Mouse (Mus musculus): ENCODE measurements around the gene Prkca. TPM values are rescaled to one million over a fixed set of nuclear protein-coding genes. Genes with fewer than 3 reads are reported as not detected.

Prkca gene
- polyA plus RNA-seq, 1 experiment from 2014 or later: 12.6 TPM

DNA sequence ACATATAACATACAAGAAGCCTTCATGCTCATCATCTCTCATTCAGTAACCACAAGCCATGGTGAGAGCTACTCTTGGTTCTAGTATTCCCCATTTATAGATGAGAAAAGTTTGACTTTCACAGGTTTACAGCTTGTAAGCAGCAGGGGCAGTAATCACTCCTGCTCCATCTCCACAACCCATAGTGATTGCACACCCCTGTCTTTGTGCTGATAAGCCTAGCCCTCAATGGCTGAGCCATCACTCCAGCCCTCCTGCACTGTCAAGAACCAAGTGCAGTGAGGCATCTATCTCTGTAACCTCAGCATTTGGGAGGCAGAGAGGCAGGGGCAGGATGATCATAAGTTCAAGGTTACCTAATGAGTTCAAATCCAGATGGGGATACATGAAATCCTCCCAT, 48.4 kb downstream of the Prkca start:
- Histone ChIP-seq H3K9me3 (ENCODE audit: control insufficient read depth, low read length) (no peaks in the 10 kb centered on the region), H3K4me2 (ENCODE audit: low read depth, low read length) (no peak overlapping the region), H3K36me3 (ENCODE audit: control insufficient read depth, insufficient read depth, low read length) (no peaks in the 10 kb centered on the region), H3K9ac (replicated peaks; ENCODE audit: low read depth, low read length) (no peak overlapping the region), H3K27ac (ENCODE audit: low read depth, low read length) (no peak overlapping the region), H3K4me3 (ENCODE audit: low read depth, low read length) (no peak overlapping the region), H3K27me3 (ENCODE audit: control insufficient read depth, insufficient read depth, low read length) (no peaks in the 10 kb centered on the region), H3K4me1 (ENCODE audit: control insufficient read depth, insufficient read depth, low read length) (no peaks in the 10 kb centered on the region)
- no peak for ATAC-seq (ENCODE audit: low read depth)

DNA sequence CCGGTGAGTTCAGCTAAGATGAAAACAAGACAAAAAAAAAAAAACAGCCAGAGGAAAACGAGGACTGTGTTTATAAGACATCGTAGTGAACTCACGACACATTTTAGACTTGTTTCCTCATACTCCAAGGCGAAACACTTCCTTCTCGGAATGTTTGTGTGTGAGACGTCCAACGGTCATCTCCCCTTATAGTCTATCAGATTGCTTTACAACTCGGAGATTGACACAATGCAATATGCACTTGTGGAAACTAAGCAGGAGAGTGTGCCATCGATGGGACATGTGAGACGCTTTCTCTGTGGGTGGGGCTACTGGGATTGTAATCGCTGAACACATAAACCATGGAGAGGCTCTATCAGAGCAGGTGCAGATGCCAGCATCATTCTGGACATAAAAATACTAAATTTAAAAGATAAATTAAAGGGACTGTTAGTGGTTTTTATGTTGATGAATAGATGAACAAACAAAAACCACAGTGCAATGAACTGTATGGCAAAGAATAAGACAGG, 49.4 kb downstream of the Prkca start:
- H3K36me3 ChIP-seq (ENCODE audit: control insufficient read depth, insufficient read depth, low read length): no peaks in the 10 kb centered on the region
- no peaks in the 10 kb centered on the region for H3K9me3 ChIP-seq (ENCODE audit: control insufficient read depth, low read length)
- H3K4me2 ChIP-seq (ENCODE audit: low read depth, low read length): no peak overlapping the region
- H3K27me3 ChIP-seq (ENCODE audit: control insufficient read depth, insufficient read depth, low read length): no peaks in the 10 kb centered on the region
- H3K9ac ChIP-seq (replicated peaks; ENCODE audit: low read depth, low read length): no peak overlapping the region
- no peak overlapping the region for H3K4me3 ChIP-seq (ENCODE audit: low read depth, low read length)
- WGBS: 90% methylated on average over 12 of the region's 12 CpGs
- ATAC-seq (ENCODE audit: low read depth): no peak
- no peaks in the 10 kb centered on the region for H3K4me1 ChIP-seq (ENCODE audit: control insufficient read depth, insufficient read depth, low read length)
- H3K27ac ChIP-seq (ENCODE audit: low read depth, low read length): no peak overlapping the region

DNA sequence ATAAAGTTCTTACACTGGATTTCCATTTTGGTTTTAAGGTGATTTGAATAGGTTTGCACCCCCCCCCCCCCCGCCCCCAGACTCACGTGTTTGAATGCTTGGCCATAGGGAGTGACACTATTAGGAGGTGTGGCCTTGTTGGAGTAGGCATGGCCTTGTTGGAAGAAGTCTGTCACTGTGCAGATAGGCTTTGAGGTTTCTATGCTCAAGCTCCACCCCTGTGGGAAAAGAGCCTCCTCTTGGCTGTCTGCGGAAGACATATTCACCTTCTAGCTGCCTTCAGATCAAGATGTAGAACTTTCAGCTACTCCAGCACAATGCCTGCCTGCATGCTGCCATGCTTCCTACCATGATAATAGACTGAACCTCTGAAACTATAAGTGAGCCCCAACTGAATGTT, 49.9 kb downstream of the Prkca start:
- no peaks in the 10 kb centered on the region for H3K4me1 ChIP-seq (ENCODE audit: control insufficient read depth, insufficient read depth, low read length)
- ATAC-seq (ENCODE audit: low read depth): no peak
- no peak overlapping the region for H3K4me3 ChIP-seq (ENCODE audit: low read depth, low read length)
- H3K9ac ChIP-seq (replicated peaks; ENCODE audit: low read depth, low read length): no peak overlapping the region
- no peaks in the 10 kb centered on the region for H3K9me3 ChIP-seq (ENCODE audit: control insufficient read depth, low read length)
- H3K36me3 ChIP-seq (ENCODE audit: control insufficient read depth, insufficient read depth, low read length): no peaks in the 10 kb centered on the region
- H3K27ac ChIP-seq (ENCODE audit: low read depth, low read length): no peak overlapping the region
- H3K4me2 ChIP-seq (ENCODE audit: low read depth, low read length): no peak overlapping the region
- WGBS: 75% methylated on average over 3 of the region's 3 CpGs
- H3K27me3 ChIP-seq (ENCODE audit: control insufficient read depth, insufficient read depth, low read length): no peaks in the 10 kb centered on the region

DNA sequence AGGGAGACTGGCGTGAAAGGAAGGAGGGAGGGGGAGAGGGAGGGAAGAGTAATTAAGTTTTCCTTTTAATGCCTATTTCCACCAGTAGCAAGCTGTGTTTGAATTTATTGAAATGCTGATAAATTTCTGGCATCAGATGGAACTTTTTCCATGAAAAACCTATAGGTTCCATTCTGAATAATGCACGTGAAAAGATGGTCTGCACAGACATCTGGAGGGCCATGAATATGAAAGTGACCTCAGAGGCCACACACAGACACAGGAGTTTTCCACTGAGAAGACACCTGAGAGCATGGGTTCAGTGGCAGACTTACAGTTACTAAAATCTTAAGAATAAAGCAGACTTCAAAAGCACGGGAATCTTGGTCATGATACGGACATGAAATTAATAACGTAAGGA, 54.5 kb downstream of the Prkca start:
- Histone ChIP-seq H3K4me3 (ENCODE audit: low read depth, low read length) (no peak overlapping the region), H3K9me3 (ENCODE audit: control insufficient read depth, low read length) (no peaks in the 10 kb centered on the region), H3K9ac (replicated peaks; ENCODE audit: low read depth, low read length) (no peak overlapping the region), H3K27me3 (ENCODE audit: control insufficient read depth, insufficient read depth, low read length) (no peaks in the 10 kb centered on the region), H3K4me1 (ENCODE audit: control insufficient read depth, insufficient read depth, low read length) (no peaks in the 10 kb centered on the region; the same call in 1 of the 2 replicates), H3K36me3 (ENCODE audit: control insufficient read depth, insufficient read depth, low read length) (no peaks in the 10 kb centered on the region), H3K27ac (ENCODE audit: low read depth, low read length) (no peak overlapping the region), H3K4me2 (ENCODE audit: low read depth, low read length) (no peak overlapping the region)
- ATAC-seq (ENCODE audit: low read depth): no peak
- WGBS: 92% methylated on average over 5 of the region's 5 CpGs

DNA sequence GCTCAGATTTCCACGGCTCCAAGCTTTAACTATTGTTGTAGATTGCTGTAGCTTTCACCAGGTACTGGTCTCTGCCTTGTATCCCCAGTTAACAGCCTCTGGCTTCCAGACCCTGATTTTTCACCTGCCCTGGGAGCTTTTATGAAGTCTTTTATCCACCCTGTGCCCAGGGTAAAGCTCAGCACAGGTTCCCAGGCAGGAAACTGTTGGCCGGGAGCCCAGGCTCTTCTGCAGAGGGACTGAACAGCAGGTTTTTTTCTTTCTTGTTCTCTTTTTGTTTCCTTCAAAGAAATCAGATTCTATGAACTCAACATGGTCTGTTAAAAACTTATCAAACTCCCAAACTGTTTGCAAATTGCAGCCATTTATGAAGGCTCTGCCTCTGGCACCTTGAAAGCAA, 56.4 kb downstream of the Prkca start:
- WGBS: 61% methylated on average over 2 of the region's 2 CpGs
- ATAC-seq (ENCODE audit: low read depth): no peak
- Histone ChIP-seq H3K4me2 (ENCODE audit: low read depth, low read length) (no peak overlapping the region), H3K9ac (replicated peaks; ENCODE audit: low read depth, low read length) (no peak overlapping the region), H3K4me3 (ENCODE audit: low read depth, low read length) (no peak overlapping the region), H3K27ac (ENCODE audit: low read depth, low read length) (no peak overlapping the region), H3K27me3 (ENCODE audit: control insufficient read depth, insufficient read depth, low read length) (no peaks in the 10 kb centered on the region), H3K9me3 (ENCODE audit: control insufficient read depth, low read length) (no peaks in the 10 kb centered on the region), H3K36me3 (ENCODE audit: control insufficient read depth, insufficient read depth, low read length) (no peaks in the 10 kb centered on the region), H3K4me1 (ENCODE audit: control insufficient read depth, insufficient read depth, low read length) (no peaks in the 10 kb centered on the region; the same call in 1 of the 2 replicates)

DNA sequence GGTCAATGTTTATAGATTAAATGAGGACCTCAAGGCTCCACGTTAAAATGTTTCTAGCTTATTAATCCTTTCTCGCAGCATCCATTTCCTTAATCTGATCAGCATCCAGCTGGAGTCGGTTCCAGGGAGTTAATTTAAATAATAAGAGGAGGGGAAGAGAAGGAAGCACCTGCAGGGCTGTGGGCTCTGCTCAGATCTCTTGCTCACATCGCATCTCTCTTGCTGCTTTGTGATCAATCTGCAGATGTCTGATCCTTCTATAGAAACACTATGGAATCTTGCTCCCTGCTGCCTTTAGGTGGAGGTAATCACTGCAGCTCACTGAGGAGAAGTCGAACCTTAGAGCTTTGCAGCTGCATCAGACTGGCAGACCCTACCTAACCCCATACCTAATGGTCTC, 58.7 kb downstream of the Prkca start:
- Histone ChIP-seq H3K4me2 (ENCODE audit: low read depth, low read length) (no peak overlapping the region), H3K27me3 (ENCODE audit: control insufficient read depth, insufficient read depth, low read length) (no peaks in the 10 kb centered on the region), H3K36me3 (ENCODE audit: control insufficient read depth, insufficient read depth, low read length) (no peaks in the 10 kb centered on the region), H3K4me1 (ENCODE audit: control insufficient read depth, insufficient read depth, low read length) (no peaks in the 10 kb centered on the region; the same call in 1 of the 2 replicates), H3K27ac (ENCODE audit: low read depth, low read length) (no peak overlapping the region), H3K9me3 (ENCODE audit: control insufficient read depth, low read length) (no peaks in the 10 kb centered on the region), H3K4me3 (ENCODE audit: low read depth, low read length) (no peak overlapping the region), H3K9ac (replicated peaks; ENCODE audit: low read depth, low read length) (no peak overlapping the region)
- ATAC-seq (ENCODE audit: low read depth): no peak
- 32% methylated on average over 5 of the region's 5 CpGs for WGBS

DNA sequence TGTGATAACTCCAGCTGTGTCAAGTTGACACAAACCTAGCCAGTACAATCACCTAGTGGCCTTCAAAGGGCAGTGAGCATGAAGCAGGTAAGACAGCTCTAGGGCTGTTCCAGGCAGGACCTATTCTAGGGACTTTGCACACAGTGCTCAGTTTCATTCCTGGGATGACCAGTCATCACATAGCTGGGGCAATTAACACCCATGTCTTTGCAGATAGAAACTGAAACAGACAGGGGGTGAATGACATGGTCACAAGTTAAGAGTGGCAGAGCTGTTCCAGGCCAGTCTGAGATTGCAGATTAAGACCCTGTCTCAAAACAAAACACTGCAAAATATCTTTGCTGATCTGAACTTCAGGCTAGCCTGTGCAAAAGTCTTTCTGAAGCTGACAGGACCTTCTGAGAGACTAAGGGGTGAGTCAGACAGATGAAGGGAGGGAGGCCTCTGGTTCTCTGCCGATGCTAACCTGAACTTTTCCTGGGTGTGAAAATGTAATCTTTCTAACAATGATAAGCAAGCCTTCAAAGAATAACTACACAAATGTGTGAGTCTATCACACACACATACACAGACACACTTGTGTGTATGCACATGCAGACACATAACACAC, 60.8 kb downstream of the Prkca start:
- Histone ChIP-seq H3K4me3 (ENCODE audit: low read depth, low read length) (no peak overlapping the region), H3K27me3 (ENCODE audit: control insufficient read depth, insufficient read depth, low read length) (no peaks in the 10 kb centered on the region), H3K4me1 (ENCODE audit: control insufficient read depth, insufficient read depth, low read length) (no peaks in the 10 kb centered on the region; the same call in 1 of the 2 replicates), H3K9ac (replicated peaks; ENCODE audit: low read depth, low read length) (no peak overlapping the region), H3K36me3 (ENCODE audit: control insufficient read depth, insufficient read depth, low read length) (no peaks in the 10 kb centered on the region), H3K27ac (ENCODE audit: low read depth, low read length) (no peak overlapping the region), H3K4me2 (ENCODE audit: low read depth, low read length) (no peak overlapping the region), H3K9me3 (ENCODE audit: control insufficient read depth, low read length) (no peaks in the 10 kb centered on the region)
- WGBS: 72% methylated on average over 1 of the region's 1 CpGs
- no peak for ATAC-seq (ENCODE audit: low read depth)

DNA sequence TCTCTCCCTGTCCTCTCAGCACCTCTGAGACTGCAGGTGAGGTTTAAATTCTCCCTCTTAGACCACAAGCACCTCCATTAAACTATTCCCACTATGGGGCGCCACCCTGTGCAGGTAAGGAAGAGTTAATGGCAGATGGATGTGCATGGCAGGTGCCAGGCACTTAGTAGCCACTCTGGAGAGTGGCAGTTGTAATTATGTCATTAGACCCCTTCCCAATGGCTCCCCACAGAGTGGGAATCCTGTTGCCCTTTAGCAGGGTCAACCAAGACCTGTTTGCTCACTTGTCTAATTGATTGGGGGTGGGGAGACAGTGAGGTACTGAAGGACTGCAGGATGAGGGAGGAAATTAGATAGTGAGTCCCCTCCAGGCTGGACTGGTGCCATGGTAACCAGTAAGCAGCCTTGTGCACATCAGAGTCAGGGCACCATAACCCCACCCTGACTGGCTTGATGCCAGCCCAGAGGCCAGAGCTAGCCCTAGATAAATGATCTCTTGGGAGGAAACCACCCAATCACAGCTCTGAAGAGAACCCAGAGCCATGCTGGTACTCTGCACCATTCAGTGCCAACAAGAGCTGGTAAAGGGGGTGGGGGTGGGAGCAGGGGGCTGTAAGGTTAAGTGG, 63.9 kb downstream of the Prkca start:
- Histone ChIP-seq H3K27ac (ENCODE audit: low read depth, low read length) (no peak overlapping the region), H3K27me3 (ENCODE audit: control insufficient read depth, insufficient read depth, low read length) (no peaks in the 10 kb centered on the region), H3K4me1 (ENCODE audit: control insufficient read depth, insufficient read depth, low read length) (no peaks in the 10 kb centered on the region), H3K4me3 (ENCODE audit: low read depth, low read length) (no peak overlapping the region), H3K9ac (replicated peaks; ENCODE audit: low read depth, low read length) (no peak overlapping the region), H3K9me3 (ENCODE audit: control insufficient read depth, low read length) (no peaks in the 10 kb centered on the region), H3K4me2 (ENCODE audit: low read depth, low read length) (no peak overlapping the region), H3K36me3 (ENCODE audit: control insufficient read depth, insufficient read depth, low read length) (no peaks in the 10 kb centered on the region)
- no peak; the same call in 1 of the 2 replicates for ATAC-seq (ENCODE audit: low read depth)
- 76% methylated on average over 1 of the region's 1 CpGs for WGBS

DNA sequence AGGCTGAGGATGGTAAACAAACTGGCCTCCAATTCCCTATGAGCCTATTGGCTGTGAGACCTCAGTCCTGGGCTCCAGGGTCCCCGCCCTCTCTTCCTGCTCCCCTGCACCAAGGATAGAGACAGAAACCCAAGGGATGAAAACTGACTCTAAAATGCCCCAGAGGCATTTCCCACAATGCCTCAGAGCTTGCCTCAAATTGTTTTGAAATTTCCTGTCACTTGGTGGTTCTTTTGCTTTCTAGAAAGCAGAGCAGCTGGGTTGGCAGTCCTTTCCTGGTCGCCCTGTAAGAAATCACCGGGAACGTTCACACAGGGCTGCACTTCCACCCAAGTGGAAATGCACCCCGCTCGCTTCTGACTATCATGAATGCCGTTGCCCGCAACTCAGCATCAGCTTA, 66.6 kb downstream of the Prkca start:
- H3K27ac ChIP-seq (ENCODE audit: low read depth, low read length): no peak overlapping the region
- H3K4me1 ChIP-seq (ENCODE audit: control insufficient read depth, insufficient read depth, low read length): no peaks in the 10 kb centered on the region
- H3K9me3 ChIP-seq (ENCODE audit: control insufficient read depth, low read length): no peaks in the 10 kb centered on the region
- no peak for ATAC-seq (ENCODE audit: low read depth)
- H3K27me3 ChIP-seq (ENCODE audit: control insufficient read depth, insufficient read depth, low read length): no peaks in the 10 kb centered on the region
- H3K4me2 ChIP-seq (ENCODE audit: low read depth, low read length): no peak overlapping the region
- WGBS: 77% methylated on average over 8 of the region's 8 CpGs
- H3K36me3 ChIP-seq (ENCODE audit: control insufficient read depth, insufficient read depth, low read length): no peaks in the 10 kb centered on the region
- H3K4me3 ChIP-seq (ENCODE audit: low read depth, low read length): no peak overlapping the region
- H3K9ac ChIP-seq (replicated peaks; ENCODE audit: low read depth, low read length): no peak overlapping the region

Data from neural tube, embryonic 14.5 days (tissue).